Mouse (Mus musculus): ENCODE results near the gene Gria4.
"Not testable (repeated sequence)": the region's sequence is repeated elsewhere in the genome, so short reads cannot be mapped to it uniquely, and the experiment has no call there.

Gria4 gene

DNA sequence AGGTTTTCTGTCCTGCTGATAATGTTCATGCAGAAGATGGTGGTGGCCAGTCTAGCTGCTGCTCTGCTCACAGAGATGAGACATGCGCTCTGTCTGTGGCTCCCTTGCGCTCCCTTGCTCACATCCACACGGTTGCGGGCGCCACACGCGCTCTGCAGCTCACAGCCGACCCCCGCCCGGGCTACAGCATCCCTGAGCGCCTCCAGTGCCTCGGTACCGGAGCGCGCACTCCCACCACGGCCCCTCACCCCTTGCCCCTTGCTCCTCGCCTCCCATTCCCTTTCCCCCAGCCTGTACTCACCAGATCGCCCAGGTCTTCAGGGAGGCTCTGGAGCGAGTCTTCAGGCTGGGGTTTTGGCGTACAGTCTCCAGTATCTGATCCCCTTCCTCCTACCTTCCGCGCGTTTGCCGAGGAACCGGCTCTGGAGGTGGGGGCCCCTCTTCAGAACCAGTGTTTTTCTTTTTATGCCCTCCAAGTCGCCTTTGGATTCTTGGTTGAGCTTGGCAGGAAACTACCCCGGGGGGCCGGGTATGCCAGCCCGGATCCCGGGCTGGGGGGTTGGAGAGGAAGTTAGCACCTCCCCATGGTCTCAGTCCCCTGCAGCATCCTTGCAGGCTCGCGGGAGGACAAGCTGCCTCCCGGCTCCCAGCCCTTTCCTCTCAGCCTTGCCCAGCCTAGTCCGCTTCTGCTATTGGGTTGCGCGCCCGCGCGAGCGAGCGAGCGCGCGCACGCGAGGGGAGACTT lies at the start of gene Gria4:
TSS of gene Gria4 (minus strand) at position 691 of the 745 bp plus-strand sequence.
- in situ Hi-C loops (cut with MboI, MseI) = no loop called here

GRCm38 (mm10) chr9:4810941-4811340 lies 14.9 kb upstream of the Gria4 start:
- in situ Hi-C loops (cut with MboI, MseI) = not testable (repeated sequence)

DNA sequence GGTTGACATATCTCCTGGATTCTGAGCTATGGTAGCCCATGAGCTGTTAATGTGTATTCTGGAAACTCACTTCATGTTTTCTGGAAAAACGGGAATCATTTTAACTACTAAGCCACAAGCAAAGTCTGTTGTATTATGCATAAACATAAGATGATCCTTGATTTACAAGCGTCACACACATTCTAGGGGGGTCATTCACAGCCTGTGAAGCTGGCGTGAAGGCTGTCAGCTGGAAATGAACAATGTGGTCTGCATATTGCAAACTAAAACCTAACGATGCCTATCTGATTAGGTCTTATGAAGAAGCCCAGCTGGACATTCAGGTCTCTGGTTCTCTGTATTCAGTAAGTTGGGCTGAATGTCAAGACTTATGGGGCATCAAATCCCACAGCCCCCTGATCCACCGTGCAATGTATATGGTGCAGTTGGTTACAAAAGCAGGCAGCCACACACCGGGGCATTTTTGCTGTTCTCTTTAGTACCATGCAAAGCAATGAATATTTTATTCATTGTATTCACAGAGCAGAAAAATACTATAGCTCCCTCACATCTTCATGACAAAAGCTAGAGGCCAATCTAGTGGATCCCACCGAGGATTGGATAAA lies 7.2 kb upstream of the Gria4 start:
- in situ Hi-C loops (cut with MboI, MseI) = no loop called here

GRCm38 (mm10) chr9:4797396-4797795 lies 1.4 kb upstream of the Gria4 start:
- in situ Hi-C loops (cut with MboI, MseI) = no loop called here

GRCm38 (mm10) chr9:4796289-4796645 lies 233 bp upstream of the Gria4 start:
- in situ Hi-C loops (cut with MboI, MseI) = no loop called here

- in situ Hi-C loops (cut with MboI, MseI) = no loop called here
Measured at GRCm38 (mm10) chr9:4795075-4795474, 959 bp downstream of the Gria4 start.

DNA sequence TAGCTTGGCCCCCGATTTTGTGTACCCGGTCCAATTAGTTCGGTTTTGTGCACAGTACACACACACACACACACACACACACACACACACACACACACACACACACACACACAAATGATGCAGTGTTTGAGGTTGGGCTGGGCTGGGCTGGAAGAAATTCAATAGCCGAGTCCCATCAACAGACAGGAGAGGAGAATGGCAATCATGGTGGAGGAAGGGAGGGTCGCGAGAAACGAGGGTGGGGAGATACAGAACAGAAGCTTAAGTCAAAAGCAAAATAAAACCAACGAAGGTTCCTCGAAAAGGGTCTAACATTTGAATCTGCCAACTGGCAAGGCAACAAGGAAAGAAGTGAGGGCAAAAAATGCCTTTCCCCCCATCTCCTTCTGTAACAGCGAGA lies 1.6 kb downstream of the Gria4 start:
- in situ Hi-C loops (cut with MboI, MseI) = no loop called here

- in situ Hi-C loops (cut with MboI, MseI) = not testable (repeated sequence)
Measured at GRCm38 (mm10) chr9:4749407-4749806, 46.6 kb downstream of the Gria4 start.

- in situ Hi-C loops (cut with MboI, MseI) = no loop called here
Measured at GRCm38 (mm10) chr9:4714086-4714485, 81.9 kb downstream of the Gria4 start.

DNA sequence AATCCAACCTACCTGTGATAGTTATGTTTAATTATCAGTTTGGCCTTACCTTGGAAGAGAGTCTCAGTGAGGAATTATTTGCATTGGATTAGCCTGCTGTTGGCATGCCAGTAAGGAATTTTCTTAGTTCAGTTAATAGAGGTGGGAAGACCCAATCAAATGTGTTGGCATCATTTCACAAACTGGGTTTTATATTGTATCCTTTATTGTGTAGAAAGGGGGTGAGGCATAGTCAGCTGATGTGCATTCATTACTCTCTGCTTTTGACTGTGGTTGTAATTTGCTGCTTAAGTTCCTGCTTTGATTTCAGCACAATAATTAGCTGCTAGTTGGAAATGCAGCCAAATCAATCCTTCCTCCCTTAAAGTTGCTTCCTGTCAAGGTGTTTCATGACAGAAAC lies 83.7 kb downstream of the Gria4 start:
- in situ Hi-C loops (cut with MboI, MseI) = no loop called here

GRCm38 (mm10) chr9:4687149-4687548 lies 108.9 kb downstream of the Gria4 start:
- in situ Hi-C loops (cut with MboI, MseI) = no loop called here

- in situ Hi-C loops (cut with MboI, MseI) = no loop called here
Measured at GRCm38 (mm10) chr9:4680244-4680643, 115.8 kb downstream of the Gria4 start.

GRCm38 (mm10) chr9:4679099-4679498 lies 116.9 kb downstream of the Gria4 start:
- in situ Hi-C loops (cut with MboI, MseI) = no loop called here

GRCm38 (mm10) chr9:4665691-4666090 lies 130.3 kb downstream of the Gria4 start:
- in situ Hi-C loops (cut with MboI, MseI) = no loop called here

- in situ Hi-C loops (cut with MboI, MseI) = no loop called here
Measured at GRCm38 (mm10) chr9:4662421-4662820, 133.6 kb downstream of the Gria4 start.

- in situ Hi-C loops (cut with MboI, MseI) = no loop called here
Measured at GRCm38 (mm10) chr9:4658951-4659350, 137.1 kb downstream of the Gria4 start.

DNA sequence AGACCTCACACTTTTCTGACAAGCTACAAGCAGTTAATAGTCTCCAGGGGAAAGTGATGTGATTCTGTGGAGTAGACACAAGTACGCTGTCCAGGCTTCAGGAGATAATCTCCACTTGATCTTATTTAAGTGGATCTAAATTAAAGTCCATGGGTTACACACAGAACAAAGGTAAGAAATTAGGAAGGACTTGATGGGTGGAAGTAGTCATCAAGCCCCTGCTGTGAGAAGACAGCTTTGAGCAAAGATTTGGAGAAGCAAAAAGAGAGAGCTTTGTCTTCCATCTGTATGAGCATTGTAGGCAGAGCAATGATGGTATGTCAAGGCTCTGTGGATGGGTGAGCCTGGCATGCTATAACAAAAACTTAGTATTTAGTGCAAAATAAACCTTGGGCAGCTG lies 141.7 kb downstream of the Gria4 start:
- in situ Hi-C loops (cut with MboI, MseI) = no loop called here

GRCm38 (mm10) chr9:4639192-4639900 lies 156.7 kb downstream of the Gria4 start:
- in situ Hi-C loops (cut with MboI, MseI) = no loop called here

- in situ Hi-C loops (cut with MboI, MseI) = no loop called here
Measured at GRCm38 (mm10) chr9:4631910-4632309, 164.1 kb downstream of the Gria4 start.

- in situ Hi-C loops (cut with MboI, MseI) = no loop called here
Measured at GRCm38 (mm10) chr9:4615286-4615685, 180.7 kb downstream of the Gria4 start.

GRCm38 (mm10) chr9:4605354-4605753 lies 190.7 kb downstream of the Gria4 start:
- in situ Hi-C loops (cut with MboI, MseI) = no loop called here

DNA sequence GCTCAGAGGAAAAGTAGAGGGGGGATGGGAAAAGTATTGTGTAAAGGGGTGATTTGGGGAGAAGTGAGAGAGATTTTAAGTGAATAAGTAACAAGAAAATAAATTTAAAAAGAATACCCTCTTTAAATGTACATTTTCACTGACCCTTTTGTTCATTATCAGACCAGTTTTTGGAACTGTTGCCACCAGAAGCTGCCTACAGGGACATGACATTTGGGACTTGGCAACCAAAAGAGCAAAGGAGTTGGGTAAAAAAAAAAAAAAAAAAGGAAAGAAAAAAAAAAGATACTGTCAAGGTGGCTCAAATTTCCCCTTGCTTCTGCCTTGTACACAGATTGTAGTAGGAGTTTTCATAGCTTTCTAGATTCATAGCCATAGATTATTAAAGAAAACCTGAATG lies 191.8 kb downstream of the Gria4 start:
- in situ Hi-C loops (cut with MboI, MseI) = no loop called here

GRCm38 (mm10) chr9:4601788-4602187 lies 194.2 kb downstream of the Gria4 start:
- in situ Hi-C loops (cut with MboI, MseI) = no loop called here

Data from regulatory T cell (primary cell).